Mouse (Mus musculus) stomach, adult 2 months (tissue): ENCODE measurements around the gene BC049762. TPM values are rescaled to one million over a fixed set of nuclear protein-coding genes. Genes with fewer than 3 reads are reported as not detected.

Source experiments
- polyA plus RNA-seq: library from polyadenylated mRNA; depleted of rRNA; stranded (reverse); fragments of >200 nt; gene quantifications from 2 replicates; pipeline ENCODE4 v1.2.3, GENCODE M21; 2012; rRNA removed

BC049762 gene
- polyA plus RNA-seq, result 0.40 TPM in 1 of 2 replicates, not detected in the other

GRCm38 (mm10) chr11:51262342-51263285, at the start of gene BC049762:
Gene BC049762, minus strand, starts transcription at chr11:51263046.

GRCm38 (mm10) chr11:51289564-51290041, 26.8 kb upstream of the BC049762 start, which contains the start of gene Col23a1:
Gene Col23a1, plus strand, starts transcription at chr11:51289920.

GRCm38 (mm10) chr11:51261680-51262219, 1.1 kb downstream of the BC049762 start, which contains the start of gene Clk4:
Gene Clk4, plus strand, starts transcription at chr11:51261730.

GRCm38 (mm10) chr11:51220308-51220707, 42.5 kb downstream of the BC049762 start, which contains the start of gene Gm12569:
Gene Gm12569, plus strand, starts transcription at chr11:51220473.

Other genes starting within 250 kb of the BC049762 start
- gene Olfr54, start 248.8 kb downstream of the BC049762 start, polyA plus RNA-seq, result not detected in 2 replicates
- gene Olfr1375, start 214.9 kb downstream of the BC049762 start, polyA plus RNA-seq, result not detected in 2 replicates
- gene Zfp354a, start 203.8 kb downstream of the BC049762 start, polyA plus RNA-seq, result 0.05 and 0.56 TPM in 2 replicates
- gene Gm12569, start 42.6 kb downstream of the BC049762 start, polyA plus RNA-seq, result not detected in 2 replicates
- gene Clk4, start 1.3 kb downstream of the BC049762 start, polyA plus RNA-seq, result 1.6 and 3.9 TPM in 2 replicates
- 0.97 and 1.4 TPM in 2 replicates for gene Col23a1, start 26.9 kb upstream of the BC049762 start, polyA plus RNA-seq